Mouse (Mus musculus): Measurements from ENCODE around the gene Hist1h2bj. TPM values are rescaled to one million over a fixed set of nuclear protein-coding genes. Genes with fewer than 3 reads are reported as not detected.

Hist1h2bj gene
- polyA plus RNA-seq, 1 experiment from 2014 or later = 1.5 TPM

- Histone ChIP-seq H3K9ac (ENCODE audit: low read depth, low read length) (no peak overlapping the region), H3K27me3 (ENCODE audit: control insufficient read depth, insufficient read depth, low read depth, low read length) (peaks cover 81% of the 10 kb centered on the region), H3K4me3 (ENCODE audit: low read depth, low read length) (no peak overlapping the region), H3K9me3 (replicated peaks; ENCODE audit: control insufficient read depth, low read length, poor library complexity, severe bottlenecking) (no peaks in the 10 kb centered on the region), H3K4me2 (ENCODE audit: low read length) (no peak overlapping the region), H3K27ac (ENCODE audit: low read length) (no peak overlapping the region), H3K36me3 (ENCODE audit: control insufficient read depth, insufficient read depth, low read length) (no peaks in the 10 kb centered on the region), H3K4me1 (ENCODE audit: control insufficient read depth, insufficient read depth, low read length) (no peaks in the 10 kb centered on the region)
- ATAC-seq = no peak
- WGBS = 26% methylated on average over 3 of the region's 3 CpGs
Measured at GRCm38 (mm10) chr13:21998412-21998811, 44.6 kb upstream of the Hist1h2bj start.

- H3K4me2 ChIP-seq (ENCODE audit: low read length) = no peak overlapping the region
- no peak overlapping the region for H3K27ac ChIP-seq (ENCODE audit: low read length)
- no peaks in the 10 kb centered on the region for H3K36me3 ChIP-seq (ENCODE audit: control insufficient read depth, insufficient read depth, low read length)
- H3K9me3 ChIP-seq (replicated peaks; ENCODE audit: control insufficient read depth, low read length, poor library complexity, severe bottlenecking) = no peaks in the 10 kb centered on the region
- WGBS = 27% methylated on average over 4 of the region's 4 CpGs
- no peaks in the 10 kb centered on the region for H3K4me1 ChIP-seq (ENCODE audit: control insufficient read depth, insufficient read depth, low read length)
- no peak for ATAC-seq
- H3K27me3 ChIP-seq (ENCODE audit: control insufficient read depth, insufficient read depth, low read depth, low read length) = peaks cover 83% of the 10 kb centered on the region
- H3K9ac ChIP-seq (ENCODE audit: low read depth, low read length) = no peak overlapping the region
- H3K4me3 ChIP-seq (ENCODE audit: low read depth, low read length) = no peak overlapping the region
Measured at GRCm38 (mm10) chr13:21999147-21999546, 43.9 kb upstream of the Hist1h2bj start.

- no peak overlapping the region for H3K27ac ChIP-seq (ENCODE audit: low read length)
- no peak overlapping the region for H3K4me2 ChIP-seq (ENCODE audit: low read length)
- 70% methylated on average over 2 of the region's 2 CpGs for WGBS
- H3K4me1 ChIP-seq (ENCODE audit: control insufficient read depth, insufficient read depth, low read length) = peaks cover 2% of the 10 kb centered on the region
- H3K4me3 ChIP-seq (ENCODE audit: low read depth, low read length) = no peak overlapping the region
- peaks cover 88% of the 10 kb centered on the region for H3K27me3 ChIP-seq (ENCODE audit: control insufficient read depth, insufficient read depth, low read depth, low read length)
- H3K36me3 ChIP-seq (ENCODE audit: control insufficient read depth, insufficient read depth, low read length) = no peaks in the 10 kb centered on the region
- ATAC-seq = no peak
- no peaks in the 10 kb centered on the region for H3K9me3 ChIP-seq (replicated peaks; ENCODE audit: control insufficient read depth, low read length, poor library complexity, severe bottlenecking)
- no peak overlapping the region for H3K9ac ChIP-seq (ENCODE audit: low read depth, low read length)
Measured at GRCm38 (mm10) chr13:22001346-22001745, 41.7 kb upstream of the Hist1h2bj start.

GRCm38 (mm10) chr13:22001823-22002222, 41.2 kb upstream of the Hist1h2bj start:
- 33% methylated on average over 5 of the region's 5 CpGs for WGBS
- no peak for ATAC-seq
- H3K9me3 ChIP-seq (replicated peaks; ENCODE audit: control insufficient read depth, low read length, poor library complexity, severe bottlenecking) = no peaks in the 10 kb centered on the region
- H3K4me1 ChIP-seq (ENCODE audit: control insufficient read depth, insufficient read depth, low read length) = peaks cover 7% of the 10 kb centered on the region
- no peak overlapping the region for H3K27ac ChIP-seq (ENCODE audit: low read length)
- no peak overlapping the region for H3K9ac ChIP-seq (ENCODE audit: low read depth, low read length)
- no peak overlapping the region for H3K4me2 ChIP-seq (ENCODE audit: low read length)
- no peaks in the 10 kb centered on the region for H3K36me3 ChIP-seq (ENCODE audit: control insufficient read depth, insufficient read depth, low read length)
- H3K4me3 ChIP-seq (ENCODE audit: low read depth, low read length) = no peak overlapping the region
- peaks cover 89% of the 10 kb centered on the region for H3K27me3 ChIP-seq (ENCODE audit: control insufficient read depth, insufficient read depth, low read depth, low read length)

GRCm38 (mm10) chr13:22005605-22006333, 37.2 kb upstream of the Hist1h2bj start:
- no peaks in the 10 kb centered on the region for H3K9me3 ChIP-seq (replicated peaks; ENCODE audit: control insufficient read depth, low read length, poor library complexity, severe bottlenecking)
- WGBS = under 1% methylated on average over 45 of the region's 45 CpGs

GRCm38 (mm10) chr13:22006334-22007120, 36.5 kb upstream of the Hist1h2bj start:
- H3K4me2 ChIP-seq (ENCODE audit: low read length) = peak overlapping the region; percentile 77
- 2% methylated on average over 38 of the region's 38 CpGs for WGBS
- peaks cover 8% of the 10 kb centered on the region for H3K4me1 ChIP-seq (ENCODE audit: control insufficient read depth, insufficient read depth, low read length)
- H3K27ac ChIP-seq (ENCODE audit: low read length) = no peak overlapping the region
- H3K4me3 ChIP-seq (ENCODE audit: low read depth, low read length) = peak overlapping the region; percentile 40
- peak; percentile 64 for ATAC-seq
- no peaks in the 10 kb centered on the region for H3K9me3 ChIP-seq (replicated peaks; ENCODE audit: control insufficient read depth, low read length, poor library complexity, severe bottlenecking)
- no peak overlapping the region for H3K9ac ChIP-seq (ENCODE audit: low read depth, low read length)
- H3K27me3 ChIP-seq (ENCODE audit: control insufficient read depth, insufficient read depth, low read depth, low read length) = peaks cover 89% of the 10 kb centered on the region
- H3K36me3 ChIP-seq (ENCODE audit: control insufficient read depth, insufficient read depth, low read length) = no peaks in the 10 kb centered on the region

More at GRCm38 (mm10) chr13:22005605-22006333, 37.2 kb upstream of the Hist1h2bj start:
- peak; percentile 70 for ATAC-seq
- Histone ChIP-seq H3K4me3 (ENCODE audit: low read depth, low read length) (peak overlapping the region; percentile 40), H3K27me3 (ENCODE audit: control insufficient read depth, insufficient read depth, low read depth, low read length) (peaks cover 91% of the 10 kb centered on the region), H3K9ac (ENCODE audit: low read depth, low read length) (no peak overlapping the region), H3K27ac (ENCODE audit: low read length) (no peak overlapping the region), H3K4me1 (ENCODE audit: control insufficient read depth, insufficient read depth, low read length) (peaks cover 8% of the 10 kb centered on the region), H3K36me3 (ENCODE audit: control insufficient read depth, insufficient read depth, low read length) (no peaks in the 10 kb centered on the region), H3K4me2 (ENCODE audit: low read length) (peak overlapping the region; percentile 77)

GRCm38 (mm10) chr13:22007121-22007510, 35.9 kb upstream of the Hist1h2bj start:
- WGBS = 3% methylated on average over 18 of the region's 18 CpGs
- Histone ChIP-seq H3K4me2 (ENCODE audit: low read length) (peak overlapping the region; percentile 77), H3K4me1 (ENCODE audit: control insufficient read depth, insufficient read depth, low read length) (peaks cover 8% of the 10 kb centered on the region), H3K27me3 (ENCODE audit: control insufficient read depth, insufficient read depth, low read depth, low read length) (peaks cover 86% of the 10 kb centered on the region), H3K9ac (ENCODE audit: low read depth, low read length) (no peak overlapping the region), H3K4me3 (ENCODE audit: low read depth, low read length) (peak overlapping the region; percentile 40), H3K36me3 (ENCODE audit: control insufficient read depth, insufficient read depth, low read length) (no peaks in the 10 kb centered on the region), H3K9me3 (replicated peaks; ENCODE audit: control insufficient read depth, low read length, poor library complexity, severe bottlenecking) (no peaks in the 10 kb centered on the region), H3K27ac (ENCODE audit: low read length) (no peak overlapping the region)
- ATAC-seq = no peak

- no peak overlapping the region for H3K27ac ChIP-seq (ENCODE audit: low read length)
- H3K9me3 ChIP-seq (replicated peaks; ENCODE audit: control insufficient read depth, low read length, poor library complexity, severe bottlenecking) = no peaks in the 10 kb centered on the region
- ATAC-seq = no peak
- H3K4me1 ChIP-seq (ENCODE audit: control insufficient read depth, insufficient read depth, low read length) = peaks cover 8% of the 10 kb centered on the region
- H3K4me2 ChIP-seq (ENCODE audit: low read length) = no peak overlapping the region
- no peak overlapping the region for H3K4me3 ChIP-seq (ENCODE audit: low read depth, low read length)
- H3K36me3 ChIP-seq (ENCODE audit: control insufficient read depth, insufficient read depth, low read length) = no peaks in the 10 kb centered on the region
- H3K27me3 ChIP-seq (ENCODE audit: control insufficient read depth, insufficient read depth, low read depth, low read length) = peaks cover 86% of the 10 kb centered on the region
- WGBS = 45% methylated on average over 7 of the region's 7 CpGs
- H3K9ac ChIP-seq (ENCODE audit: low read depth, low read length) = no peak overlapping the region
Measured at GRCm38 (mm10) chr13:22007872-22008271, 35.1 kb upstream of the Hist1h2bj start.

GRCm38 (mm10) chr13:22008707-22009106, 34.3 kb upstream of the Hist1h2bj start:
- Histone ChIP-seq H3K27ac (ENCODE audit: low read length) (no peak overlapping the region), H3K9ac (ENCODE audit: low read depth, low read length) (no peak overlapping the region), H3K4me2 (ENCODE audit: low read length) (no peak overlapping the region), H3K4me3 (ENCODE audit: low read depth, low read length) (no peak overlapping the region), H3K36me3 (ENCODE audit: control insufficient read depth, insufficient read depth, low read length) (no peaks in the 10 kb centered on the region), H3K9me3 (replicated peaks; ENCODE audit: control insufficient read depth, low read length, poor library complexity, severe bottlenecking) (no peaks in the 10 kb centered on the region), H3K27me3 (ENCODE audit: control insufficient read depth, insufficient read depth, low read depth, low read length) (peaks cover 83% of the 10 kb centered on the region), H3K4me1 (ENCODE audit: control insufficient read depth, insufficient read depth, low read length) (peaks cover 8% of the 10 kb centered on the region)
- WGBS = 67% methylated on average over 3 of the region's 3 CpGs
- no peak for ATAC-seq
